Mouse (Mus musculus): ENCODE data around the gene Abcc4.

- TF ChIP-seq GATA1 (IDR thresholded peaks at IDR 0.05; ENCODE audit: low read length), result no peak
- no peak for TF ChIP-seq TAL1 (IDR thresholded peaks at IDR 0.05; ENCODE audit: low read length)
Observed at GRCm38 (mm10) chr14:118473831-118474193, 232.2 kb downstream of the Abcc4 start.

Data from erythroblast, embryonic 14.5 days (primary cell).